Mouse (Mus musculus) CH12.LX (cell line): ENCODE measurements at regions not wholly inside any gene's neighbourhood (a gene's known extent, or its start where the extent isn't known, plus 50 kb on each side); places are given as distances from the start of the nearest gene placed in this dataset.

ENCODE experiments used
- CTCF ChIP-seq, 2 experiments: IDR thresholded peaks in 1 of 2; conservative IDR thresholded peaks in 1 of 2; 2 replicates each; pipeline ENCODE4 v1.5.1; 2011 to 2012; ENCODE audit warnings: low read depth in 2 of 2, low read length in 2 of 2, improper control_type of control experiment in 1 of 2, inconsistent platforms in 1 of 2, mild to moderate bottlenecking in 1 of 2, moderate library complexity in 1 of 2
- E2F4 ChIP-seq: IDR thresholded peaks from 2 replicates; pipeline ENCODE4 v1.6.1; 2011; ENCODE audit warnings: low read depth, low read length, improper control_type of control experiment; ENCODE audit not compliant: insufficient replicate concordance
- EP300 ChIP-seq: IDR thresholded peaks from 2 replicates; pipeline ENCODE4 v1.6.1; 2011; ENCODE audit warnings: low read length, improper control_type of control experiment
- KAT2A ChIP-seq: IDR thresholded peaks from 2 replicates; pipeline ENCODE4 v1.6.1; 2012; ENCODE audit warnings: low read length, improper control_type of control experiment, inconsistent platforms; ENCODE audit not compliant: insufficient replicate concordance
- MYC ChIP-seq: IDR thresholded peaks from 2 replicates; pipeline ENCODE4 v1.6.1; 2011; ENCODE audit warnings: low read depth, mild to moderate bottlenecking, improper control_type of control experiment, low read length
- POLR2A ChIP-seq: IDR thresholded peaks from 2 replicates; pipeline ENCODE4 v1.6.1; 2011; ENCODE audit warnings: low read depth, mild to moderate bottlenecking, improper control_type of control experiment, low read length
- POLR2AphosphoS2 ChIP-seq: IDR thresholded peaks from 2 replicates; pipeline ENCODE4 v1.6.1; 2011; ENCODE audit warnings: low read depth, low read length, improper control_type of control experiment

DNA sequence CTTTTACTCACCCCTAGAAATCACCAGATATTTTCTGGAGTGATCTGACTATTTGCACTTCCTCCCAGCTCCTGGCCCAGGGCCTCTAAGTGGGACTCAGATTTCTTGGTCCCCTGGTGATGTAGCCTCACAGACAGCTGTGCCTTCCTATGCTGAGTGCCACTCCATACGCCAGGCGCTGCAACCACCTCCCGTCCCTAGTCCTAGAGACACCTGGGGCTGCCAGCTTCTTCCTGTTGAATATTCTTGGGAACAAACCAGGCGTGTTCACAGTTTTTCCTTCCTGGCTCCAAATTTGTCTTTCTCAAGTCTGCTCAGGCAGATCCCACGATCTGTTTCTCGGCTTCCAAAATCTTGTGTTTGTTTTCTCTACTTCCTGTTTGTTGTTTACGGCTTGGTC is 160.2 kb downstream of the Kif26a start:
- no peak for TF ChIP-seq POLR2AphosphoS2
- no peak for TF ChIP-seq POLR2A
- no peak for TF ChIP-seq EP300
- TF ChIP-seq MYC = no peak
- TF ChIP-seq KAT2A = no peak
- no peak for TF ChIP-seq CTCF (conservative IDR thresholded peaks at IDR 0.05 in 1 of 2, IDR thresholded peaks at IDR 0.05 in 1 of 2; ENCODE audit: low read depth in 2 of 2, low read length in 2 of 2)
- TF ChIP-seq E2F4 = no peak
